In genomic region chr17:47322991-47323295, GRCm38 (mm10) we compare ENCODE assay signal across 16 mouse cellular contexts.
"Had no signal": no experiment of that assay in that cellular context is flagged by ENCODE, and none has a peak within 500 bp of the region (broad histone marks: within the 10 kb centered on the region; RNA-seq: fewer than 3 reads in every experiment).

No protein-coding gene starts in this region.

- H3K4me1 ChIP-seq: limb, embryonic 12.5 days; lung, embryonic 15.5 days; midbrain, embryonic 15.5 days; neural tube, embryonic 12.5 days had no signal

- H3K27me3 ChIP-seq: limb, embryonic 12.5 days; lung, embryonic 15.5 days; midbrain, embryonic 15.5 days; neural tube, embryonic 12.5 days had no signal

- DNase-seq: layer of hippocampus, adult 9-11 months; liver; liver, embryonic 13.5 days; liver, postnatal 0 days; lung, postnatal 14 days; thymus, postnatal 36 days had no signal

- H3K4me3 ChIP-seq: limb, embryonic 12.5 days; liver, embryonic 13.5 days; lung, embryonic 15.5 days; megakaryocyte, embryonic 14.5 days; midbrain, embryonic 15.5 days; neural tube, embryonic 12.5 days had no signal

- H3K36me3 ChIP-seq: liver, embryonic 13.5 days had no signal

- H3K9ac ChIP-seq: limb, embryonic 12.5 days; liver, embryonic 13.5 days; liver, postnatal 0 days; lung, embryonic 15.5 days; midbrain, embryonic 15.5 days; neural tube, embryonic 12.5 days had no signal

- H3K27ac ChIP-seq: limb, embryonic 12.5 days; liver, embryonic 13.5 days; lung, embryonic 15.5 days; macrophage; midbrain, embryonic 15.5 days; neural tube, embryonic 12.5 days had no signal

- ATAC-seq: hindbrain, embryonic 16.5 days; inflammation-experienced regulatory T-cells, adult 6 months; intestine, postnatal 0 days; liver, postnatal 0 days; midbrain, embryonic 15.5 days had no signal

- H3K9me3 ChIP-seq: limb, embryonic 12.5 days; liver, embryonic 13.5 days; lung, embryonic 15.5 days; megakaryocyte, embryonic 14.5 days; midbrain, embryonic 15.5 days; neural tube, embryonic 12.5 days had no signal

- H3K4me2 ChIP-seq: limb, embryonic 12.5 days; liver, embryonic 13.5 days; lung, embryonic 15.5 days; midbrain, embryonic 11.5 days; midbrain, embryonic 15.5 days; neural tube, embryonic 12.5 days had no signal
